Mouse (Mus musculus): ENCODE data around the gene Sclt1. TPM values are rescaled to one million over a fixed set of nuclear protein-coding genes. Genes with fewer than 3 reads are reported as not detected.
A peak's percentile ranks its signal among the peaks of the same experiment; 100 is the strongest.

Sclt1 gene
- total RNA-seq, 1 experiment = 15.3 TPM

DNA sequence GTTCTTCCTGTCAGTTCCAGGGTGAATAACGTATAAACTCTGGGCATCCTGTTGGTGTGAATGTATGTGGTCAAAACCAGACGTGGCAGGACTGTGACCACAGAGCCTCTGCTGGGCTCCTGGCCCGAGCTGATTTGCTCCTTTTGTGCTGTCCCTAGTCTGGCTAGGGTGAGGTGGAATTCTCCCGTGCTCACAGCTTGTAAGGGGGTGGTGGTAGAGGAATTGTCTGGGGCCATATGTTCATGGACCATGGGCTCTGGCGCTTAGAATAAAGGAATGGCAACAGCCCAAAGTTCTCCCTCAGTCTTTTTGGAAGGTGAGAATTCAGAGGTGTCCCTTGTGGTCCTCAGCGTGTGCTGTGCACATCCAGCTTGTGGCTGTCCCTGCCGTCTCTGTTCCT, 149.5 kb downstream of the Sclt1 start:
- peaks cover 98% of the 10 kb centered on the region for H3K36me3 ChIP-seq (ENCODE audit: control insufficient read depth, insufficient read depth, low read length, poor library complexity, severe bottlenecking)
- TF ChIP-seq MAFK (IDR thresholded peaks at IDR 0.05; ENCODE audit: insufficient read depth, low read depth, low read length) = no peak
- TF ChIP-seq ZC3H11A (IDR thresholded peaks at IDR 0.05; ENCODE audit: borderline replicate concordance, low read depth, low read length) = no peak
- no peak for TF ChIP-seq HCFC1 (IDR thresholded peaks at IDR 0.05; ENCODE audit: borderline replicate concordance, insufficient read depth, low read length)
- TF ChIP-seq ZNF384 (IDR thresholded peaks at IDR 0.05; ENCODE audit: low read depth, low read length) = no peak
- no peak for TF ChIP-seq CHD2 (IDR thresholded peaks at IDR 0.05; ENCODE audit: low read depth, low read length)
- in situ Hi-C loops (cut with MboI; ENCODE audit: low sequenced_read_pairs in 2 of 2, unreplicated experiment in 2 of 2) = no loop called here

DNA sequence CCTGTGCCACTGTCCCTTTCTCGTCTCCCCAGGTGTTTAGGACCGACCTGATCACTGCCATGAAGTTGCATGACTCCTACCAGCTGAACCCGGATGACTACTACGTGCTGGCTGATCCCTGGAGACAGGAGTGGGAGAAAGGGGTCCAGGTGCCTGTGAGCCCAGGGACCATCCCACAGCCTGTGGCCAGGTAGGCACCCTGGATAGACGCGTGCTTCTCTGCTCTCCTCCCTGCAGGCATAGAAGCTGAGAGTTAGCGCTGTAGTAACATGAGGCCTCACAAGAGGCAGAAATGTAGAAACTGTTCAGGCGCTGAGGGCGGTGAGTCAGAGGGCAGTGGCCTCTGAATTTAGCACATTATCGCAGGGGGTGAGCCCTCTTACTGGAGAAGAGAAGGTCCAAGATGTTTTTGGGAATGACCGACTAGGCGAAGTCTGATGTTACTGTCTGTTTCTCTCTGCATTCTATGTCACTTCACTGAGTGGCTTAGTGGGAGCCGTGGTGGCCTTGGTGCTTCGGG, 150.6 kb downstream of the Sclt1 start:
- no peak overlapping the region for H3K9ac ChIP-seq (ENCODE audit: insufficient read depth, low read depth, low read length, poor library complexity, severe bottlenecking)
- peaks cover 97% of the 10 kb centered on the region for H3K36me3 ChIP-seq (ENCODE audit: control insufficient read depth, insufficient read depth, low read length, poor library complexity, severe bottlenecking)
- in situ Hi-C loops (cut with MboI; ENCODE audit: low sequenced_read_pairs in 2 of 2, unreplicated experiment in 2 of 2) = no loop called here

More for the DNA sequence above, 149.5 kb downstream of the Sclt1 start:
- Histone ChIP-seq H3K4me1 (ENCODE audit: control insufficient read depth in 2 of 2, insufficient read depth in 2 of 2, low read length in 2 of 2, poor library complexity in 1 of 2) (peaks cover 10 to 23% of the 10 kb centered on the region in 2 experiments; a peak in 2 of 4 replicates), H3K27ac (ENCODE audit: insufficient read depth, low read depth, low read length, poor library complexity, severe bottlenecking) (no peak overlapping the region), H3K9ac (ENCODE audit: insufficient read depth, low read depth, low read length, poor library complexity, severe bottlenecking) (no peak overlapping the region), H3K9me3 (ENCODE audit: control insufficient read depth, insufficient read depth, low read depth, low read length) (no peaks in the 10 kb centered on the region), H3K4me3 (ENCODE audit: insufficient read depth in 1 of 2, low read depth in 1 of 2, low read length in 2 of 2, poor library complexity in 1 of 2, severe bottlenecking in 1 of 2) (no peak overlapping the region)
- DNase-seq (ENCODE audit: low read depth, low spot score) = no peak

DNA sequence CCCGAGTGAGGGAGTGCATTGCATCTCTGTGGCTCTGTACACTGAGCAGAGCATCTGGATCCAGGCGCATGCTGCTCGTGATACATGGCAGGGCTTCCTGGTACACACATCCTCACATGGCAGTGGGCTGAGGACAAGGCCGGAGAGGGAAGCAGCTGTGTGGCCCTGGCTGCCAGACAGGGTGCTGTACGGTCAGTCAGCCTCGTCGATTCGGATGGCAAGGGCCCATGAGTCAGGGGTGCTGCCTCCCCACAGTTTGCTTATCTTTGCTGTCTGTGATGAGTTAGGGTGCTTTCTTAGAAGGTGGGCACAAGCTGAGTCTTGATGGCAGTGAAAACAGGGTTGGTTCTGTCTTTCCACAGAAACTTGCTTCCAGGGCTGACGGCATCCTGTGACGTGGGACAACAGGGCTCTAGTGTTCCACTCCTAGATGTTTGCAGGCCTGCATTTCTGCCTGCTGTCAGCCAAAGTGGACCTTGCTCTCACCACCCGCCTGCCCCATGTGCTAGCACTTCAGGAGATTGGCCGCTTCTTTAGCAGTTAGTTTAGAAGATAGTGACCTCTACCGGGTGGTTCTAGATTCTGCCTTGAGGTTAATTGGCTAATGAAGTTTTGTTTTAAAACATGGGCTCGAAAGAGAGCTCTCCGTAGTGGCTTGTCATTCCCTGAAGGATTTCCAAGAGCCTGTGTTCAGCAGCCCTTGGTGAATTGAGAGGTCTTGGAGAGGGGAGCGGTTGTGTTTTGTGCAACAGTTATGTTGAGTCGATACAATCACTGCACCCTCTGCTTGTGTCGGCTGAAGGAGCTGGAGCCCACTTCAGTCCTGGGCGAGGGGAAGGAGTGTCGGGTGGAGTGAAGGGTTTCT, 151.4 kb downstream of the Sclt1 start:
- no peak overlapping the region for H3K4me3 ChIP-seq (ENCODE audit: insufficient read depth in 1 of 2, low read depth in 1 of 2, low read length in 2 of 2, poor library complexity in 1 of 2, severe bottlenecking in 1 of 2)
- no peak overlapping the region for H3K9ac ChIP-seq (ENCODE audit: insufficient read depth, low read depth, low read length, poor library complexity, severe bottlenecking)
- no peak overlapping the region for H3K27ac ChIP-seq (ENCODE audit: insufficient read depth, low read depth, low read length, poor library complexity, severe bottlenecking)
- H3K36me3 ChIP-seq (ENCODE audit: control insufficient read depth, insufficient read depth, low read length, poor library complexity, severe bottlenecking) = peaks cover 94% of the 10 kb centered on the region
- in situ Hi-C loops (cut with MboI; ENCODE audit: low sequenced_read_pairs in 2 of 2, unreplicated experiment in 2 of 2) = no loop called here
- H3K9me3 ChIP-seq (ENCODE audit: control insufficient read depth, insufficient read depth, low read depth, low read length) = no peaks in the 10 kb centered on the region
- DNase-seq (ENCODE audit: low read depth, low spot score) = no peak
- peaks cover 9 to 20% of the 10 kb centered on the region in 2 experiments; a peak in 2 of 4 replicates for H3K4me1 ChIP-seq (ENCODE audit: control insufficient read depth in 2 of 2, insufficient read depth in 2 of 2, low read length in 2 of 2, poor library complexity in 1 of 2)
- no peak for TF ChIP-seq ZNF384 (IDR thresholded peaks at IDR 0.05; ENCODE audit: low read depth, low read length)

More for the DNA sequence above, 150.6 kb downstream of the Sclt1 start:
- DNase-seq (ENCODE audit: low read depth, low spot score) = no peak
- Histone ChIP-seq H3K4me3 (ENCODE audit: insufficient read depth in 1 of 2, low read depth in 1 of 2, low read length in 2 of 2, poor library complexity in 1 of 2, severe bottlenecking in 1 of 2) (no peak overlapping the region), H3K27ac (ENCODE audit: insufficient read depth, low read depth, low read length, poor library complexity, severe bottlenecking) (no peak overlapping the region), H3K4me1 (ENCODE audit: control insufficient read depth in 2 of 2, insufficient read depth in 2 of 2, low read length in 2 of 2, poor library complexity in 1 of 2) (peaks cover 5 to 22% of the 10 kb centered on the region in 2 experiments; a peak in 2 of 4 replicates), H3K9me3 (ENCODE audit: control insufficient read depth, insufficient read depth, low read depth, low read length) (no peaks in the 10 kb centered on the region)
- TF ChIP-seq ZNF384 (IDR thresholded peaks at IDR 0.05; ENCODE audit: low read depth, low read length) = no peak
- no peak for TF ChIP-seq HCFC1 (IDR thresholded peaks at IDR 0.05; ENCODE audit: borderline replicate concordance, insufficient read depth, low read length)
- TF ChIP-seq MAFK (IDR thresholded peaks at IDR 0.05; ENCODE audit: insufficient read depth, low read depth, low read length) = no peak
- no peak for TF ChIP-seq CHD2 (IDR thresholded peaks at IDR 0.05; ENCODE audit: low read depth, low read length)
- no peak for TF ChIP-seq ZC3H11A (IDR thresholded peaks at IDR 0.05; ENCODE audit: borderline replicate concordance, low read depth, low read length)

DNA sequence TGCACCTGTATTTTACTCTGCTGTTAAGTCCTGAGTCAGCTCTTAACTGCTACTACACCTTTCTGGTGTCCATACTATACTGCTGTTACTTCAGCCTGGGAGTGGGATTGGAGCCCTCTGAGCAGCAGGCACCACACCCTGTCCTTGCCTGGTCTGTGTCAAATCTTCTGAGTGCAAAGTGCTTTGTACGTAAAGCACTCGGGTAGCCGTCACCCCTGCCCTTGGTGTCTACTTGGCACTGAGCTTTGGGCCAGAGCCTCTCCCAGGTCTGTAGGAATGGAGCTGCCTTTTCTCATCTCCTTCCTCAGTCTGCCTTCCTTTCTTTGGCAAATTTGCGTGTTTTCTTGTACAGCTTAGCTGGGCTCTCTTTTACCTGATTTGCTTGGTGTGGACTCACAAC, 152.3 kb downstream of the Sclt1 start:
- Histone ChIP-seq H3K9ac (ENCODE audit: insufficient read depth, low read depth, low read length, poor library complexity, severe bottlenecking) (no peak overlapping the region), H3K36me3 (ENCODE audit: control insufficient read depth, insufficient read depth, low read length, poor library complexity, severe bottlenecking) (peaks cover 88% of the 10 kb centered on the region), H3K4me1 (ENCODE audit: control insufficient read depth in 2 of 2, insufficient read depth in 2 of 2, low read length in 2 of 2, poor library complexity in 1 of 2) (peaks cover 9 to 18% of the 10 kb centered on the region in 2 experiments; a peak in 2 of 4 replicates), H3K9me3 (ENCODE audit: control insufficient read depth, insufficient read depth, low read depth, low read length) (no peaks in the 10 kb centered on the region), H3K27ac (ENCODE audit: insufficient read depth, low read depth, low read length, poor library complexity, severe bottlenecking) (peak overlapping the region; percentile 33; the same call in 1 of the 2 replicates), H3K4me3 (ENCODE audit: insufficient read depth in 1 of 2, low read depth in 1 of 2, low read length in 2 of 2, poor library complexity in 1 of 2, severe bottlenecking in 1 of 2) (no peak overlapping the region)
- TF ChIP-seq CHD2 (IDR thresholded peaks at IDR 0.05; ENCODE audit: low read depth, low read length) (no peak), ZNF384 (IDR thresholded peaks at IDR 0.05; ENCODE audit: low read depth, low read length) (no peak), ZC3H11A (IDR thresholded peaks at IDR 0.05; ENCODE audit: borderline replicate concordance, low read depth, low read length) (no peak), MAFK (IDR thresholded peaks at IDR 0.05; ENCODE audit: insufficient read depth, low read depth, low read length) (no peak), HCFC1 (IDR thresholded peaks at IDR 0.05; ENCODE audit: borderline replicate concordance, insufficient read depth, low read length) (no peak)
- in situ Hi-C loops (cut with MboI; ENCODE audit: low sequenced_read_pairs in 2 of 2, unreplicated experiment in 2 of 2) = no loop called here
- no peak for DNase-seq (ENCODE audit: low read depth, low spot score)

All from ES-E14 (cell line).